Mouse (Mus musculus) embryo, embryonic 9.5 days (tissue): ENCODE data around the gene Icosl.
A peak's percentile ranks its signal among the peaks of the same experiment; 100 is the strongest.
"Not testable (repeated sequence)": the region's sequence is repeated elsewhere in the genome, so short reads cannot be mapped to it uniquely, and the experiment has no call there.

Experiments
- DNase-seq: peaks from one replicate; pipeline ENCODE4 v3.0.0-alpha.2; 2017; ENCODE audit errors: extremely low spot score

Gene Icosl

GRCm38 (mm10) chr10:78074977-78075376, 5.9 kb downstream of the Icosl start:
- no peak for DNase-seq

- DNase-seq, result no peak
Observed at GRCm38 (mm10) chr10:78077862-78078261, 8.8 kb downstream of the Icosl start.

- DNase-seq, result no peak
Observed at GRCm38 (mm10) chr10:78078276-78078675, 9.2 kb downstream of the Icosl start.

- no peak for DNase-seq
Observed at GRCm38 (mm10) chr10:78079955-78080591, 11.0 kb downstream of the Icosl start.

DNA sequence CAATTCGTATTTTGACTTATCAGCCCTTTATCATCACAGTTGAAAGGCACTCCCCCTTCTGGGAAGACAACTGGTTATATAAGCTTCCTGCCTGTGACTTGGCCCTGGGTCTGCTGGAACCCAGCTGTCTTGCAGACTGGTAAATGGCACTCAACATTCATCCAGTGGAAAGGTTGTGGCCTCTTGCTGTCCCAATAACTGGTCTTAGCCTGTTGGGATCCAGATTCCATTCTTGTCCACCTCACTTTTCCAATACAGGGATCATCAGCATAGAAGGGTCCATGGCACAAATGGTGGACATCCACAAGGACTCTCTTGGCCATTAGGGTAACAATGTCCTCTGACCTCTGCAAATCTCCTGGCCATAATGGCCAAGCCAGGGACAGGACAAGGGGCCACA, 15.0 kb downstream of the Icosl start:
- DNase-seq, result no peak

- no peak for DNase-seq
Observed at GRCm38 (mm10) chr10:78085711-78086110, 16.6 kb downstream of the Icosl start.

- no peak for DNase-seq
Observed at GRCm38 (mm10) chr10:78086444-78087061, 17.5 kb downstream of the Icosl start.

DNA sequence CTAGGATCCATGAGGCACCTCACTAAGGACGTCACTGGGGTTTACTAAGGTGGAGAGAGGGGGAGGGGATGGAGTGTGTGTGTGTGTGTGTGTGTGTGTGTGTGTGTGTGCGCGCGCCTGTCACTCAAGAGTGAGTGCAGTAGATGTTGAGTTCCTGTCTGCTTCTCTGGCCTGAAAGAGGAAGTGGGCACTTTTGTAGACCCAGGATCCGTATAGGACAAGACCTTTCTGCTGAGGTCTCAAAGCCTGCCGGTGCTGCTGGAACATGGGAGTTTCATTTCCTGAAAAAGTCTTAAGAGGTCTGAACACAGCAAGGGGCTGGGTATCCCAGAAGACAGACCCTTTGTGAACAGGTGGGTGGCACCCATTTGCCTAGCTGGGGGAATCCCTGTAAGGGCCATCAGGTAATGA, 18.0 kb downstream of the Icosl start:
- DNase-seq, result no peak

- no peak for DNase-seq
Observed at GRCm38 (mm10) chr10:78090246-78090645, 21.1 kb downstream of the Icosl start.

DNA sequence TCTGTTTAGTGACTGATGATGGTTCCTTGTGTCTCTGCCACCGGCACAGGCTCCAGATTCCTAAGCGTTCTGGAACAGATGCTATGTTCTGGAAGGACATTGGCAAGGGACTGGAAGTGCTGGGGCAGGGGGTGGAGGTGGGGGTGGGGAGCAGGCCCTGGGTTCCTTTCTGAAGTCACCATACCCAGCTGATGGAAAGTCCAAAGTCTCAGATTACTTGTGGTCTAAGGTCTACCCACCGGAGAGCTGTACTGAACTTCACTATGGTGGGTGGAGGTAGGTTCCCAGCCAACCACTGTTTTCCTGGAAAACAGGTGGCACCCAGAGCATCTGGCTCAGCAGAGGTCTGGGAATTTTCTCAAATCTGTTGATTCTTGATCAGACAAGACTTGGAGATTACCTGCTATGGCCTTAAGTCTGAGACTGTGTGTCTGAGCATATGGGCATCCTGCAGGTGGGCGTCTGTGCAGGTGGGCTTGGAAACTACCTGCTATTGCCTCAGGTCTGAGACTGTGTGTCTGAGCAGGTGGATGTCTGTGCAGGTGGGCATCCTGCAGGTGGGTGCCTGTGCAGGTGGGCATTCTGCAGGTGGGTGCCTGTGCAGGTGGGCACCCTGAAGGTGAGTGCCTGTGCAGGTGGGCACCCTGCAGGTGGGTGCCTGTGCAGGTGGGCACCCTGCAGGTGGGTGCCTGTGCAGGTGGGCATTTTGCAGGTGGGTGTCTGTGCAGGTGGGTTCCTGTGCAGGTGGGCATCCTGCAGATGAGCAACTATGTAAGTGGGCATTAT, 21.8 kb downstream of the Icosl start:
- DNase-seq, result no peak

GRCm38 (mm10) chr10:78091865-78092724, 23.0 kb downstream of the Icosl start:
- DNase-seq, result no peak

- no peak for DNase-seq
Observed at GRCm38 (mm10) chr10:78092725-78093029, 23.6 kb downstream of the Icosl start.

GRCm38 (mm10) chr10:78095221-78095620, 26.1 kb downstream of the Icosl start:
- no peak for DNase-seq

GRCm38 (mm10) chr10:78095954-78096931, 27.1 kb downstream of the Icosl start:
- no peak for DNase-seq

DNA sequence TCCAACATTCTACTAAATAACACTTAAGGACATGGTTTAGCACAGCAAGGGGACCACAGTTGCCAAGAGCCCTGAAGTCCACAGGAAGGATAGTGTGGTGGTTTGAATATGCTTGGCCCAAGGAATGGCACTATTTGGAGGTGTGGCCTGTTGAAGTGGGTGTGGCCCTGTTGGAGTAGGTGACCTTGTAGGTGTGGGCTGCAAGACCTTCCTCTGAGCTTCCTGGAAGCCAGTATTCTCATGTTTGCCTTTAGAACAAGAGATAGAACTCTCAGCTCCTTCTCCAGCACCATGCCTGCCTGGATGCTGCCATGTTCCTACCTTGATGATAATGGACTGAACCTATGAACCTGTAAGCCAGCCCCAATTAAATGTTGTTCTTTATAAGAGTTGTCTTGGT, 30.8 kb downstream of the Icosl start:
- not testable (repeated sequence) for DNase-seq

GRCm38 (mm10) chr10:78100989-78101780, 32.1 kb downstream of the Icosl start:
- DNase-seq, result peak; percentile 66

DNA sequence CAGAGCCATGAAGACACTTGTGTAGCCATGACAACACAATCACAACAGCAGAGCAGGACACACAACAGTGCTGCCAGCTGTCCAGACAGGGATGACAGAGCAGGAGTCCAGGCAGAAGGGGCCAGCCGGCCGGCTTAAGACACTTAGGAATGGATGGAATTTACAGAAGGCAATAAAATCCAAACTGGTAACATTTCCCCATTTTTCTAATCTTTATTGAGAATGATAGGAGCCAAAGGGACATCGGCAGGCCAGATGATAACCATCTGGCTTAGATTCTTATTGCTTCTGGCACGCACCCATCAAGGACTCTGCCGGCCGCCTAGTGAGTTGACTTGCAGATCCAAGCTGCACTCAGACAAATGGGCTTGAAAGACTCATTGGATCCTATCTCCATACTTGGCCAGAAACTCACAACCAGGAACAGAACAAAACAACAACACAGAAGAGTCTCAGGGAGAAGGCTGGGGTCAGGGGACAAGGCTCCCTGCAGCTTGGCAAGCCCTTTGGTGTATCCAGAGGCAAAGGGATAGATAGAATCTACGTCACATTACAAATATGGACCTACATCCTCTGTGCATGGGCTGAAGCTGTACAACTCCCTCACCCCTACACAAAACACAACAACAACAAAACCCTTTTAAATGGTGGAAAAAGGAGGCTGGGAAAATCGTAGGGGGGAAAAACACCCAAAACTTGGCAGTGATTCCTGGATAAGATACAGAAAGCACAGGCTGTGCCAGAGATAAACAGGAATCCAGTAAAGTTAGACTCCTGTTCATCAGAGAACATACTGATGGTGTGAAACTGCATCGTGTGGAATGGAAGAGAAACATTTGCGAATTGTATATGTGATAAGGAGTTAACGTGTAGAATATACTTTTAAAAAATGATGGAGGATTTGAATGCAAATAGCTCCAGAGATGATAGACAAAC, 35.7 kb downstream of the Icosl start:
- DNase-seq, result no peak

DNA sequence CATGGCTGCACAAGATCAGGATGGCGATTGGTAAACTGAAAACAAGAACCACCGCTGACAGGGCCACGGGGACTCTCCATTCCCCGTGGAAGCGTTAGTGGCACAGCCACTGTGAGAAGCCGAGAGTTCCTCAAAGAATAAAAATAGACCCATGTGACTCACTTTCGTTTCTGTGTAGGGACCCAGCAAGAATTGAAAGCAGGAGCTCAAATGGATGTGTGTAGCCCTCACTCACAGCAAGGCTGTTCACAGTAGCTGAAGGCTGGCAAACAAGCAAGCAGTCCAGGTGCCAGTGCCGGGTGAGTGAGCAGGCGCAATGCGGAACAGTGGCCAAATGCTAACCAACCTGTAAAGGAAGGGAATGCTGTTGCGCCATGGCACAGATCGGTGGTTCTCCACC, 36.4 kb downstream of the Icosl start:
- DNase-seq, result no peak

DNA sequence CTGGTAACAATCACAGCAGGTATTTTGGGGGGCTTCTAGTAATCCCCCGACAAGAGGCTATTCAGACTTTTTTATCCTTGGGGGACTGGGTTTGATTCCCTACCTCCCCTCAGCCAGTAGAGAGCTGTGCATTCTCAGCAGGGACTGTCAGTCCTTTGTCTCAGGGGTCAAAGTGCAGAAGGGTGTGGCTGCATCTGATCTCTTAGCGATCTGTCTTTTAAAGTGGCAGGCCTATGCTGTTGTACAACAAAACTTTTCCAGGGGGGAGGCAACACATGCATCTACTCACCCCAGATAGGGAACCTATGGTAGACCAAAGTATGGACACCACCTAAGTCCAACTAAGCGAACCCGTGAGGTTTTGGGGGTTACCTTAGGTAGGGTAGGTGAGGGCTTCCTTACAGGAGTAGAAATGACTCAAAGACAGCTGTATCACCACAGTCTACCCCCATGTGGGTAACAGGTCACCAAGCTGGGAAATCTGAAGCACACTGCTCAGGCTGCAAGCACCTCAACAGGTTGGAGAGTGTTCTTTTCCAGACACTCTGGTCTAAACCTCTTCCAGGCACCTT, 45.5 kb downstream of the Icosl start:
- DNase-seq, result no peak
